In genomic region chr6:125430982-125431381, GRCm38 (mm10) we compare ENCODE assay signal across 23 mouse cellular contexts. TPM values are rescaled to one million over a fixed set of nuclear protein-coding genes. Genes with fewer than 3 reads are reported as not detected.
"Had no signal": no experiment of that assay in that cellular context is flagged by ENCODE, and none has a peak within 500 bp of the region (broad histone marks: within the 10 kb centered on the region; RNA-seq: fewer than 3 reads in every experiment).

No protein-coding gene starts in this region.

- H3K4me2 ChIP-seq: limb, embryonic 15.5 days; liver, embryonic 11.5 days; lung, embryonic 14.5 days; neural tube, embryonic 12.5 days; neural tube, embryonic 15.5 days had no signal

- H3K27me3 ChIP-seq: limb, embryonic 15.5 days; neural tube, embryonic 12.5 days; neural tube, embryonic 15.5 days had no signal

- H3K36me3 ChIP-seq: limb, embryonic 12.5 days; limb, embryonic 15.5 days; neural tube, embryonic 12.5 days; neural tube, embryonic 15.5 days had no signal

- H3K4me3 ChIP-seq: layer of hippocampus, adult 2 months; left cerebral cortex, adult 2 months; limb, embryonic 12.5 days; limb, embryonic 15.5 days; neural tube, embryonic 12.5 days; neural tube, embryonic 15.5 days had no signal

- H3K9ac ChIP-seq: limb, embryonic 12.5 days; limb, embryonic 15.5 days; liver, embryonic 14.5 days; liver, postnatal 0 days; lung, embryonic 14.5 days; neural tube, embryonic 12.5 days; neural tube, embryonic 15.5 days had no signal

- H3K9me3 ChIP-seq: limb, embryonic 12.5 days; limb, embryonic 15.5 days; neural tube, embryonic 12.5 days; neural tube, embryonic 15.5 days had no signal

- H3K4me1 ChIP-seq: neural tube, embryonic 12.5 days had no signal

- DNase-seq: kidney, postnatal 25 days; layer of hippocampus, adult 9-11 months; liver, postnatal 0 days; lung, embryonic 14.5 days; midbrain, embryonic 14.5 days; right cerebral cortex, adult 18-20 months; right cerebral cortex, postnatal 14 days; right cerebral cortex, postnatal 4 days; thymus, postnatal 25 days had no signal

- ATAC-seq: liver, postnatal 0 days; lung, postnatal 0 days had no signal

- H3K27ac ChIP-seq: kidney, postnatal 0 days; layer of hippocampus, adult 2 months; left cerebral cortex, adult 2 months; limb, embryonic 12.5 days; limb, embryonic 15.5 days; liver, embryonic 14.5 days; macrophage; neural tube, embryonic 12.5 days; neural tube, embryonic 15.5 days; stomach, postnatal 0 days had no signal

RNA-seq across cellular contexts. Expression of gene Plekhg6, which starts 50.4 kb away (rescaled TPM):
- total RNA-seq: layer of hippocampus, postnatal 25 days; megakaryocyte, adult 5-6 weeks had no signal
- polyA plus RNA-seq: macrophage had no signal
